Mouse (Mus musculus): ENCODE data around the gene Sesn3.

GRCm38 (mm10) chr9:14277365-14277991 is 2.6 kb downstream of the Sesn3 start:
- TF ChIP-seq CTCF (IDR thresholded peaks at IDR 0.05; ENCODE audit: low read depth, low read length) = no peak
- no peak for TF ChIP-seq POLR2A (IDR thresholded peaks at IDR 0.05; ENCODE audit: extremely low read depth, insufficient read depth, low read length)

Data from liver, adult 2 months (tissue).